7 mouse cellular contexts compared by ENCODE assay signal in the genomic region with DNA sequence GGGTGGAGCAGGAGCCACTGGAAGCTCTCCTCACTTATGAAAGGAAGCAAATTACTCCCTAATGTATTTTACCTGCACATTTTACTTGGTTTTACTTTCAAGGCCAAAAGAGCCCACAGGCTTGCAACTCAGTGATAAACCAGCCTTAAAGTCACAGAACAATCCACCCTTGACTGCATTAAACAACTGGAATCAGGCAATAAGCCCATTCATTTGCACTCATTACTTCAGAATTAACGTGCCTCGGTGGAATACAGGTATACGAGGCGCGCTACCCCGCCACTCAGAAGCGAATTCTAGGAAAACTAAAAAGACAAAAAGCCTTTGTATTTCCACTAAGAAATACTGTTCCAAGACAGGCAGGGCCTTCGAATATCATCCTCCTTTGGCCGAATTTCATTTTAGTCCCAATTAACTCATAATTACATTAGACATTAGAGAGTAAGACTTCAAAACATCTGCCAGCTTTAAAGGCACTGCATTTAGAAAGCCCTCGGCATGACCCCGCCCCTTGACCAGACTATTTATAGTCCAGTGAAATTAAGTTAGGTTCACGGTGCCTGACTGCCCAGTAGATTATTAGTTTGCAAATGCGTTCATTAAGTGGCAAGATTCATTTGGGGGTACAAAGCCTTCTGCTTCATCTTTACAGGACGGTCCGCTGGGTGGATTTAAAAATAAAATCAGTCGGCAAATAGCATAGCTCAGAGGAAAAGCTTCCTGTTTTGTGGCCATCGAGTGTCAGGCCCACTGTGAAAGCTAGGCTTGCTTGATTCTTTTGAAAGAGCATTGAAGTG.
DNase-seq lines count a peak whose midpoint lies in the region; ATAC-seq and TF ChIP-seq lines count a peak whose summit lies in the region.

No protein-coding gene starts in this region.

- H3K4me3 ChIP-seq in stomach, embryonic 14.5 days (ENCODE audit: low read depth, low read length) = no peak overlapping the region
- H3K4me3 ChIP-seq in stomach, postnatal 0 days (ENCODE audit: low read depth, low read length) = no peak overlapping the region
- no peak overlapping the region for H3K4me3 ChIP-seq in left cerebral cortex, adult 2 months

- TF ChIP-seq EP300 in stomach, postnatal 0 days (optimal IDR thresholded peaks at IDR 0.05) = no peak

- no peaks in the 10 kb centered on the region for H3K9me3 ChIP-seq in stomach, embryonic 14.5 days (ENCODE audit: control insufficient read depth, low read depth, low read length)
- H3K9me3 ChIP-seq in stomach, postnatal 0 days (ENCODE audit: control insufficient read depth, low read length) = no peaks in the 10 kb centered on the region

- no peak overlapping the region for H3K9ac ChIP-seq in stomach, embryonic 14.5 days (replicated peaks; ENCODE audit: low read depth, low read length)
- H3K9ac ChIP-seq in stomach, postnatal 0 days (ENCODE audit: low read length) = no peak overlapping the region

- WGBS in stomach, embryonic 14.5 days = 67% methylated on average over 17 of the region's 17 CpGs
- 70% methylated on average over 17 of the region's 17 CpGs for WGBS in stomach, postnatal 0 days

- no peaks in the 10 kb centered on the region for H3K36me3 ChIP-seq in stomach, embryonic 14.5 days (ENCODE audit: control insufficient read depth, insufficient read depth, low read length)
- no peaks in the 10 kb centered on the region for H3K36me3 ChIP-seq in stomach, postnatal 0 days (ENCODE audit: control insufficient read depth, insufficient read depth, low read length)

- H3K4me1 ChIP-seq in stomach, embryonic 14.5 days (ENCODE audit: control insufficient read depth, insufficient read depth, low read length) = peaks cover 5% of the 10 kb centered on the region; the same call in 1 of the 2 replicates
- peaks cover 3% of the 10 kb centered on the region; the same call in 1 of the 2 replicates for H3K4me1 ChIP-seq in stomach, postnatal 0 days (replicated peaks; ENCODE audit: control insufficient read depth, insufficient read depth)

- intact Hi-C loops in left cerebral cortex, adult 2 months (cut with DNase I) = no loop called here

- no peak for ATAC-seq in stomach, embryonic 14.5 days (ENCODE audit: insufficient number of reproducible peaks, insufficient read depth, low FRiP score, low read depth)
- no peak for ATAC-seq in stomach, postnatal 0 days (ENCODE audit: low FRiP score, low TSS enrichment)

- peak overlapping the region; percentile 4; the same call in 1 of the 2 replicates for H3K27ac ChIP-seq in stomach, embryonic 14.5 days (ENCODE audit: low read length)
- H3K27ac ChIP-seq in stomach, postnatal 0 days (replicated peaks) = no peak overlapping the region
- no peak overlapping the region for H3K27ac ChIP-seq in left cerebral cortex, adult 2 months

- no peak for TF ChIP-seq CTCF in stomach, postnatal 0 days (IDR thresholded peaks at IDR 0.05; ENCODE audit: low read depth)
- TF ChIP-seq CTCF in left cerebral cortex, adult 2 months (IDR thresholded peaks at IDR 0.05) = no peak

- H3K4me2 ChIP-seq in stomach, embryonic 14.5 days (replicated peaks; ENCODE audit: low read depth, low read length) = no peak overlapping the region
- no peak overlapping the region for H3K4me2 ChIP-seq in stomach, postnatal 0 days (replicated peaks; ENCODE audit: low read depth)

- H3K27me3 ChIP-seq in stomach, embryonic 14.5 days (ENCODE audit: control insufficient read depth, insufficient read depth, low read length) = no peaks in the 10 kb centered on the region
- H3K27me3 ChIP-seq in stomach, postnatal 0 days (ENCODE audit: control insufficient read depth, insufficient read depth, low read length) = no peaks in the 10 kb centered on the region

- DNase-seq in stomach, postnatal 0 days (ENCODE audit: low spot score) = no peak
- peak; percentile 15 for DNase-seq in heart, postnatal 4 days
- peak; percentile 58 to 72 for DNase-seq in kidney, postnatal 4 days
- DNase-seq in adrenal gland, postnatal 14 days = no peak
- DNase-seq in spleen, adult 18-20 months = no peak
- DNase-seq in left cerebral cortex, adult 2 months (ENCODE audit: extremely low spot score in 1 of 2, low spot score in 2 of 2) = no peak

Comparison
In these comparisons a context has a peak if more than half of its experiments do, and no peak if none do; other contexts are left out.
1. DNase-seq: peak in heart, postnatal 4 days (single experiment) and kidney, postnatal 4 days (2 of 2); none in stomach, postnatal 0 days (single experiment), adrenal gland, postnatal 14 days (single experiment), spleen, adult 18-20 months (0 of 2) and left cerebral cortex, adult 2 months (0 of 2).